Mouse (Mus musculus) adrenal gland, adult 8-10 months (tissue): ENCODE results near the gene Pou1f1. TPM values are rescaled to one million over a fixed set of nuclear protein-coding genes. Genes with fewer than 3 reads are reported as not detected.
A peak's percentile ranks its signal among the peaks of the same experiment; 100 is the strongest.

Source experiments
- DNase-seq: peaks from one replicate; pipeline ENCODE4 v3.0.0; 2022
- total RNA-seq, 4 experiments: library from RNA; stranded (reverse); gene quantifications; 2 replicates each; pipeline ENCODE4 v1.2.4; 2022

Pou1f1 gene
- total RNA-seq: under 1 TPM in 1 of 4 experiments, not detected in 3; 0.22 TPM

DNA sequence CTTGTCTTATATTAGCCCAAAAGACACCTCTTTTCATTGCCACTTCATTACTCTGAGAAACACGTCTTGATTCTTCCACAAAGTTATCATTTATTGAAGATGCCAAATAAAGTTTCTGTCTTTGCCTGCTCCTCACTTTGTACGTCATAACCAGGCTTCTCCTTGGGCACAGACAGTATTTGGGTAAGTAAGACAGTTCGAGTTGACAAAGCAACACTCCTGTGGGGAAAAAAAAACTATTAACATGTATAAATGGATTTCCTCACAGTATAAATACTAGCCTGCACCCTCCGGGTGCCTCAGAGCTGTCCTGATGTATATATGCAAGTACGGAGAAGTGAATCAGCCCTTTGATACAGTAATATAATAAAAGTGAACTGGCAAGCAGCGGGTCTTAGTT is at the start of gene Pou1f1:
Gene Pou1f1 (plus strand): TSS at position 301 of the 400 bp plus-strand sequence.
- no peak for DNase-seq

DNA sequence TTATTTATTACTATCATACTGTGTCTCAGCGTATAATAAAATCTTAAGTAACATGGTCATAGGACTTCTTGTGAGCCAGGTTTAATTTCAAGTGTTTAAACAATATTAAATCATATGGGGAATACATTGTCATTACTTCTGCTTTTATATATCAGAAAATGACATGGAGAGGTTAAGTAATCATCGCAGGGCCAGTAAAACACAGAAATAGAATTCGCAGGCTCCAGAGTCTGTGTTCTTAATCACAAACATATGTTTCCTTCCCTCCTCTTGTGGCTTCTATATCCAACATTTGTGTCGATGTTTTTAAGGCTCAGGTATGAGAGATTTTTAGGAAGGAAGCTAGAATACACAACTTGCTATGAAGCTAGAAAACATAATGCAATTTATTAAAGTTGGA is 49.7 kb upstream of the Pou1f1 start:
- DNase-seq: no peak

DNA sequence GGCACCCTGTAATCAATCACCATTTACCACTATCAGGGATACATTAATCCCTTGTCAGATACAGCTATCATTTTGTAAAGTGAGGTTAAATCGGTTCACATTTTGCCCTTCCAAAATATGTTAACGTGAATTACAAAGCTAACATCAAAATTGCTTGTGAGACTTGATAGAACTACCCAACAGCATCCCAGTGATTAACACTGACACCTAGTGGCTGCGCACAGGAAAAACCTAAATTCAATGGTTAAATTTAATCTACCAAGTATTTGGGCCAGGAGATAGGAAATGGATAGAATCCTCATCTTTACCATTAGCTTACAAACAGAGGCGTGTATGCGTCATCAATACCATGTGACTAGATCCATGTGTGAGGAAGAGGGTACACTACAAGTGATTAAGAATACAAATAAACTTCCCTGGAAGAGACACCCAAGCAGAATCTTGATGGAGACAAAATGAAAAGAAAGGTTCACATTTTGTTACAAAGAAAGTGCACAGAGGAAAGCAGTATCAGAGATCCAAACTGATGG is 47.8 kb upstream of the Pou1f1 start:
- DNase-seq: no peak

DNA sequence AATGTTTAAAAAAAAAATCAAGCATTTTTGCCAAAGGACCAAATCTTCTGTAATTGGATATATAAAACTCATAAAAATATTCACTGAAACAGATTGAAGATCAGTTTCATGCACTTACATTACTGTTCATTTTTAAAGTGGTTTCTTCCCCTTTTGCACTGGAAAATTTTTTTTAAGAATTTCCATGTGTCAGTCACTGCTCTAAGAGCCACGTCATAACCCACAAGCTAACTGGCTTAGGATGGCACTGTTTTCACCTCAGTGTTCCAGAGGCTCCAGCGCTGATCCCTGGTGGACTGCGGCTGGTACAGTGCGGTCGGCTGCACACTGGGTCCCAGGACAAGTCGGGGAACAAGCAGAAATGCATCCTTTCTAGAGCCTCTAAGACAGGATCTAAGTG is 34.6 kb upstream of the Pou1f1 start:
- DNase-seq: no peak

DNA sequence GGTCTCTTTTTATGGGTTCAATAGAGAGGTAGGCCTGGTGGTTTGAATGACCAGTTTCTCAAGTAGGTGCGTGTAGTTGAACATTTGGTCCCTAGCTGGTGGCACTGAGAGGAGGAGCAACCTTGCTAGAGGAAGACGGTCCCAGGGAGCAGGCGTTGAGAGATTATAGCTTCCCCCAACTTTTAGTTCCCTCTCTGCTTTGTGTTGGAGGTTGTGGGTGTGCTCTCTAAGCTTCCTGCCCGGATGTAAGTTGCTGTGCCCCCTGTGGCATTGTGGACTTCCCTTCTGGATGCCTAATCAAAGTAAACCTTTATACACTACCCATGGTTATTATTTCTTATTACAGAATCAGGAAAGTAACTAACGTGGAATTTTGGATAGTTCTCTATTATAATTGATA is 24.3 kb upstream of the Pou1f1 start:
- no peak for DNase-seq

DNA sequence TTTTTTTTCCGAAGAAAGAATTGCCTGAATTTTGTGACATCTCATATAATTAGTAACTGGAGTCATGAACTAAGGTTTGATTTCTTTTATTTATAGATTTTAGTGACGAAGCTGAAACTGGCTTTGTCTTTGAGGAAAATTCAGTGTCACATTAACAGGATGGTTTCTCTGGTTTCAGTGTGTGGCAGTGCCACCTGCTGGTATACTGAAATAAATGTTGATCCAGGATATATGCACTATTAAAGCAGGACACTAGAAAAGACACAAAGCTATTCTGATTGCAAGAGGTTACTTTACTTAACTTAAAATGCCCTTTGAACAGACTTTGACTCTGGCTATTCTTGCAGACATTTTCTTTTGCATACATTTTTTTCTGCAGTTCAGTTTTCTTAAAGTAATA is 23.3 kb upstream of the Pou1f1 start:
- DNase-seq: no peak

DNA sequence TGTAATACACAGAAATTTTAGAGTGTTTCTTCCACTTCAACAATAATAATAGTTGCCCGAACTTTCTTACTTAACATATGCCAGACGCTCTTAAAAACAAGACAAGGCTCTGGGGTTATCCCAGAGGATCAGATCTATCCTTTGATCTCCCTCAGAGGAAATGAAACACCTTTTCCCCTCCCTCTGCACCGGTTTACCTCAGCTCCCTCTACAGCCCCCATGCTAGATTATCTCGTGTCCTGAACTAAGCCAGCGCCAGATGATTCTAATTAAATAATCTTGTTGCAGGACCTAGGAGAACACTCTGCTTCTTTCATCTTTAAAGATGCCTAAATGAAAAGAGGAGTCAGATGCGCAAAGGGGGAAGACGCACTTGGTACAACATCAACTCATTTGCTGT is 6.1 kb upstream of the Pou1f1 start:
- DNase-seq: no peak

DNA sequence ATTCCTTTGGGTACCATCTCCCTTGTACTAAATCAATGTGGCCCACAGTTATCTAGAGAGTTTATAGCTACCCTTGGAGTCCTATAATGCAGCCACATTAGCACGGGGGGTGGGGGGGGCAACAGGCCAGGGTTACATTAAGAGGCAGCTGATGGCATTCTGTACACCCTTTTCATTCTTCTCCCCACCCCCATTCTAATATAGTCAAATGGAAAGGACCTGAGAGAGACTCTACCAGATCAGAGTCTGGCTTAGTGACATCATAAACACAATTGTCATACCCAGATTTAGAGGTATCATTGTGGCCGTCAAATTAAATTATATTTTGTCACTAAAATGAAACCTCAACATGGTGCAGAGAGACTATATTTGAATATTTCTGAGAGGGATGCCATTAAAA is 5.7 kb downstream of the Pou1f1 start:
- DNase-seq: no peak

DNA sequence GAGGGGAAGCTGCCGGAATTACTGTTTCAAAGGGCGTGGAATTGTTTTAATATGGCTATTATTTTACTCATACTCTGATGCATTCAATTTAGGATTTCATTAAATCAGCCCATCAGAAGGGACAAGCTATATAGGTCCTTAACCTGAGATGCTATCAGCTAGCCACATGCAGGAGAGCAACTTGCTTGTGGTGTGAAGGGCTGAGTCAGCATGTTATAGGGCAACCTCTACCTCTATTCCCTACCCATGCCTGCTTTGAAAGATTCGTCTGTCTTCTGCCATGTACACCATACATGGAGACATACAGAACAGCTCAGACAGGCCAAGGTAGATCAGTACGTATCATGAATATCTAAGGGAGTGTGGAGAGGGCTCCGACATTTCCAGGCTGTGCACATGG is 6.4 kb downstream of the Pou1f1 start:
- no peak for DNase-seq

DNA sequence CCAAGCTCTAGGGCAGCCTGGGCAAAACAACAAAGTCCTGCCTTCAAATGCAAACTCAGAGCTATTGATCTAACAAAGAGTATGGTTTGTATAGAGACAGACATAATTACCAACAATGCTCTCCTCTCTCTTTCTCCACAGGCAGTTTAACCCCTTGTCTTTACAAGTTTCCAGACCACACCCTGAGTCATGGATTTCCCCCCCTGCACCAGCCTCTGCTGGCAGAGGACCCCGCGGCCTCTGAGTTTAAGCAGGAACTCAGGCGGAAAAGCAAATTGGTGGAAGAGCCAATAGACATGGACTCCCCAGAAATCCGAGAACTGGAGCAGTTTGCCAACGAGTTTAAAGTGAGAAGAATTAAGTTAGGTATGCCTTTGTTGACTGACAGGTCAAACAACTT is 9.3 kb downstream of the Pou1f1 start:
- no peak for DNase-seq

DNA sequence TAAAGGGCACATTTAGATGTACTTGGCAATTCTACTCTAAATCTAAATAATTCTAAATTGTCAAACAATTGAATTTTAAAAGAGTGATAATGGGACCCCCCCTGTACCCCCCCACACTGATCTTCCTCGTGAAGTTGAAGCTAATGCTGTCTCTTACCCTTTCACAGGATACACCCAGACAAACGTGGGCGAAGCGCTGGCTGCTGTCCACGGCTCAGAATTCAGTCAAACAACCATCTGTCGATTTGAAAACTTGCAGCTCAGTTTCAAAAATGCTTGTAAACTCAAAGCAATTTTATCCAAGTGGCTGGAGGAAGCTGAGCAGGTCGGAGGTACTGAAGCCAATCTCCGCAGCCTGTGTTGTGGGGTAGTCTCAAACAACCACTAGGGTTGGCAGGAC is 11.4 kb downstream of the Pou1f1 start:
- DNase-seq: no peak

DNA sequence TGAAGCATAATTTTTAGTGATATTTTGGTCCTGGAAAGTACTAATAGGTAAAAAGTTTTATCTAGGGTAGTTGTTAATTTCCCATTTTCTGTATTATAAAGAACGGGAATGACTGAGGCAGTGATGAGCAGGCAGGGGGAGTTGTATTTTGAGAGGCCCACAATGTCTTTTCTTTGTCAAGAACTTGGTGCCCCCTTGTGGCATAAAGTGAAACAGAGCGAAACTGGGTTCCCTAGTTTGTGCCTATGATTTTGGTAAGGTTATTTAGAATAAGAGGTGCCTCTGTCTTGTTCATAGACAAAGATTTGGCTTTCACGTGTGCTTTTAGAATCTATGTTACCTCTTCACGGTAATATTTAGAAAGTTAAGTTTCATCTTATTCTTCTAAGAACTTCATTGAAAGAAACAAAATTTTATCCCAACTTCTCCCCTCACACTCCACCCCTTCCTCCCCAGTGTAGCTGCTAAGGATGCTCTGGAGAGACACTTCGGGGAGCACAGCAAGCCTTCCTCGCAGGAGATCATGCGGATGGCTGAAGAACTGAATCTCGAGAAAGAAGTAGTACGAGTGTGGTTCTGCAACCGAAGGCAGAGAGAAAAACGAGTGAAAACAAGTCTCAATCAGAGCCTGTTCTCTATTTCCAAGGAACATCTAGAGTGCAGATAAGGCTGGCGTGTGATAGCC is 13.1 kb downstream of the Pou1f1 start:
- DNase-seq: no peak

DNA sequence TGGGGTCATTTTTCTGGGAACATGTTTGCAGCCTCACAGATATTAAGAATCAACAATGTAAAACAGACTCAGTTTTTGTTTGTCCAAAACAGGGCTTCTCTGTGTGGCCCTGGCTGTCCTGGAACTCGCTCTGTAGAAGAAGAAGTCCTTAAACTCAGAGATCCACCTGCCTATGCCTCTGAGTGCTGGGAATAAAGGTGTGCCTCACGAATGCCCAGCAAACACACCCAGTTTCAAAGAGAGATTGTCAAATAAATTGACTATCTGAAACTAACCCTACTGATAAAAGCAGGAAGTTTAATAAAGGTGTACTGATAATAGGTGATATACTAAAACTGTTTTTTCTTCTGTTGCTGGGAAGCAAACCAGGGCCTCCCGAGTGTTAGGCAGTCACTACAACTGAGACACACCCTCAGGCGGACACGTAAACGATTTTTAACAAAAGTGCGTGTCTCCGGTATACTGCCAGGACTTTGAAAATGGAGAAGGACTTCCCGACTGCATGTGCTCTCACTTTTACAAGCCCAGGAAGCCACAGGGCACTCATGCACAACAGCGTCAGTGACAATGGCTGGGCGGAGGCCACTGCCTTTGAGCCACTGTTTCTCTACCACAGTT is 23.5 kb downstream of the Pou1f1 start:
- DNase-seq: no peak

DNA sequence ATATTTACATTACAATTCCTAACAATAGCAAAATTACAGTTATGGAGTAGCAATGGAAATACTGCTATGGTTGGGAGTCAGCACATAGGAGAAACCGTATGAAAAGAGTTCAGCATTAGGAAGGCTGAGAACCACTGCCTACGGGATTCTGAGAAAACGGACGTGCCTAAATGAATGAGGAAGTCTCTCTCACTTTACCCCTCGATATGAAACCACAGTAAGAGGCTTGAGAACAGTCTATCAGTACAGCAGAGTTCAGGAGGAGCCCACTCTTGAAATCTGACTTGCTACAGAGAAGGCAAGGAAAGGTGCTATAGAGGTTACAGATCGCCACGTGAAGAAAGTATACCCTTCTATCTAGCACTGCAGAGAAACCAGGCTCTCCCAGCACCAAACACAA is 28.6 kb downstream of the Pou1f1 start:
- no peak for DNase-seq

DNA sequence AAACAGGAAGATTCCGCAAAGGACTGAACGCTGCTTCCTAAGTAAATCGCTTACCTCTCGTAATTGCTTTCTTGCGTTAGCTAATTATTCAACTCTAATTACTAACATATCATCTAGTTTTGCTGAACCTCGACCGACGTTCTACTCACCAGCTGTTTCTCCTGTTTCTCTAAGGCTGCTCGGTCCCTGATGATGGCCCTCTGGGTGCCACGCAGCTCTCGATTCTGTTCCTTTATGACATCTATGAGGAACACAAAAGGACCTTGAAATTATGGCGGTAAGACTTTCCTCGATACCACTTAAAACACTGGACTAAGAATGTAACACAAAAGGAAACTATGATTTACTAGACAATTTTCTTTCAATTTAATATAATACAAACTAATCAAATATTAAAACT is 30.5 kb downstream of the Pou1f1 start:
- no peak for DNase-seq

DNA sequence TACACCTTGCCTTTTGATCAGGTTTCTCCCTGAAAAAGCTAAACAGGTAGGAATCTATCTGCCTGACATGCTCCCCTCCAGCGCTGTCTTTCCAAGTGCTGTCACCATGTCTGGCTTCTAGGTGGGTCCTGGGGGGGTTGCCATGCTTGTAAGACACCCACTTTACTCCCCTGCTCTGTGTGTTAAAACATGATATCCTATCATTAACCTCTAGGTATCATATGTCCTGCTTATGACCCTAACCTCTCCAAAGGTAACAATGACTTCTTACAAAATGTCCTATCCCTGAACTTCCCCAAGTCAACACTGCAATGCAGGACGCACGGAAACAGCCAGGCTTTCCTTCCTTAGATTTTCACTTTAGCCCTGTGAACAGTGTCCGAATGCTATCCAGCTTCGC is 34.0 kb downstream of the Pou1f1 start:
- no peak for DNase-seq

DNA sequence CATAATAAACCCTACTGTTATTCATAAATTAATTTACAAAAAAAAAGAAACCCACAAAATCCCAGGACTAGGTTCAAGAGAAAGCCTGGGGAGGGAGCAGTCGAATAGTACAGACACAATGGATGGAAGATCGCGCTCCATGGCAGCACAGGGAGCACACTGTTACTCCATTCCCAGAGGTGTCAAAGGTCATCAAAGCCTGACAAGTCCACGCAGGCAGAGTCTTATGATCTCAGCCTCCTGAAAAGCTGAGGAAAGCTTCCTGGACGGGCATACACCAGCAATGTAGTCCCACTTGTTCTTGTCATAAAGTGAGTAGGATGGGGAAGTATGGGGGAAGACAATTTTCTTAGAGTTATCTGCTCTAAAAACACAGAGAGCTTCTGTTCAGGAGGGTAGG is 37.1 kb downstream of the Pou1f1 start:
- no peak for DNase-seq

DNA sequence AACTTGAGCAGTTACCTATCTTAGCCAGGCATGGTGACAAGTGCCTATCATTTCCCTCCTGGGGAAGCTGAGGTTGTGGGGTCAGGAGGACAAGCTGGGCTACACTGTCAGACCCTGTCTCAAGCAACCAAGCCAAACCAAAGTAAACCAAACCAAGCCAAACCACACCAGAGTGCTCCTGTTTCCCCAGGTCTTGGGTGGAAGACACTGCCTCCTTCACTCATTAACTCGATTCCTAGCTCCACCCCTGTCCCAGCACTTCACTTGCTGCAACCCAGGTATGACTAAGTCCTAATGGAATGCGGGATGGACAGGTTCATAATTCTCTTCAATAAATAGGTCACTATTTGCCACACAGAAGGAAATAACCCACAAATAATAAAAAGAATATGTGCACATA is 39.3 kb downstream of the Pou1f1 start:
- no peak for DNase-seq

DNA sequence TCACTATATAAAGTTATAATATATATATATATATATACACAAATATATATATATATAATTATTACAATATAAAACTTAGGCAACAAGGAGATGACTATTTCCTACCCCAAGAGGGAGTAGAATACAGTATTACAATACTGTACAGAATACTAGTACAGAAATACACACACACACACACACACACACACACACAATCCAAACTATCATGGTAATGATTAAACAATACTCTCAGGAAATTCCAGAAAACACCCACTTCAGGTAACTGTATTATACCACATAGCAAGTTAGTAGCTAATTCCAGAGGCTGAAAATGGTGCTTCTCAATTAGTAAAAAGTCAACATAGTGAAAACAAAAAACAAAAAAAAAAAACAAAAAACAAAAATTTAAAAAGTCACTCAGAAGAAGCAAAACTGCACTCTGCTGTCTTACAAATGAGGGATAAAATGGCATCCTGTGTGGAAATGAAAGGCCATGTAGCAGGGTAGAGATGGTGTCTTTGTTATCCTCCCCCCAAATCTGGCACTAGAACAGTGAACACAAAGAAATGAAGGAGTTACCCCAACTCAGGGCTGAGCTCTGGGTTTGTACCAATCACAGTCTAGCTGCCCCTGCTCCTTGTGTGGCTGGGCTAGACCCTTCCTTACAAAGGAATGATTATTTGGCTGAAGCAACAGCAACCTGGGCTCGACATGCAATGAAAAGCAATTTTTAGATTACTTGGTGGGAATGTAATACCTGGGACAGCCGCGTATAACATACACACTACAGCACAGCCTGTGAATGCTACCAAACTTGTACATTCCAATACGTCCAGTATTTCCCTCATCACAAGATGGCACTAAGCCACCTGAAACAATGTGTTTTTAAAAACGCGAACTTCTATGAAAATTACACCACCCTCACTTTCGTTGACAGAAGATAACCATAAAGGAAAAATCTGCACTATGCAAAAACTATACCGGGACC is 41.0 kb downstream of the Pou1f1 start:
- DNase-seq: no peak

DNA sequence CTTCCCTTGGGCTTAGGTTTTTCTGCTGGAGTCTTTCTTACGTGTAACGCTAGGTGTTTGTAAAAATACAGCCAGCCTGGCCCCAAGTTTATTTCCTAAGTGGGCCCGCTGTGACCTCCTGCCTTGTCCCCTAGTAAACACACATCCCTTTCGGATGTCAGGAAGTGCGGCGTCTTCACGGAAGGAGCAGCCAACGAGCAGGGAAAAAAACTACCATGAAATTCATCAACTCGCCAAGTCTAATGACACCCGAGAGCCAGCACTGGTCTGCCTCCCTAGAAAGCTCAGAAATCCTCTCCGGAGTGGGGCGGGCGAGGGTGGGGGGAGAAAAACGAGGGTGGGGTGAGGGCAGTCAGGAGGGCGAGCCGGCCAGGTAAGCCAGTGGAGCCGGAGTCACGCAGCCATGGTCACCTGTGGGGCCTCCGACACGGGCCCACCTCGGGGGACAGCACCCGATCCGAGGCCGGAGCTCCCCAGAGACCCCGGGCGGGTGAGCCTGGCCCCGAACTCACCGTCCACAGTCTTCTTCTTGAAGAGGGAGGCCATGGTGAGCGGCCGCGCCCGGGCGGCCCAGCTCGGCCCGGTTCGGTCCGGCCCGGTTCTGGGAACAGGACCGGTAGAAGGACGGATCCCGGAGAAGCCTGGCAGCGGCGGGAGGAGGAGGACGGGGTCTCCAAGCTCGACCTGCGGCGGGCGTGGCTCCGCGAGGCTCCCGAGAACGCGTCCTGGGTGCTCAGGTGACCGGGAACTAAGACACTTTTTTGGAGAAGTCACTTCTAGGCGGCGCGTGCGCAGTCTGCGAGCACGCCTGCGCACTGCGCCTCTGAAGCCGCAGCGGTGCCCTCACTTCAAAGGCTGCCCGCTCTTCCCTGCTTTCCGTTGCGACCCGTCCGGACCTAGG is 41.9 kb downstream of the Pou1f1 start, which contains the start of gene Chmp2b:
Gene Chmp2b (minus strand): TSS at position 764 of the 901 bp plus-strand sequence.
- peak; percentile 80 for DNase-seq

DNA sequence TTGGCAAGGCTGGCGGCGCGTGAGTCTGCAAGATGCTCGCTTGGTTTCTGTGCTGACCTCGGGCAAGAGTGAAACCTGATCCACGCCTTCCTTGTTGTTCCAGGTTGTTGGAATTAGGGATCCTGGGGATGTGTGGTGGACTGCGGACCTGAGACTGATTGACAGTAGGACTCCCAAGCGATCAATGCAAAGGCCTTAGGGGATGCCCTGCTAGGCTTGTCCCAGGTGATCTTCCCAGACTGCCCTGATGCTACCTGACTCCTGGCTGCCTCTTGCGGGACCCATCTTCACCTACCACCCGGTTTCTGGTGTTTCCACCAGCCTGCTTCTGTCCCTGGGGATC is 42.5 kb downstream of the Pou1f1 start:
- no peak for DNase-seq

DNA sequence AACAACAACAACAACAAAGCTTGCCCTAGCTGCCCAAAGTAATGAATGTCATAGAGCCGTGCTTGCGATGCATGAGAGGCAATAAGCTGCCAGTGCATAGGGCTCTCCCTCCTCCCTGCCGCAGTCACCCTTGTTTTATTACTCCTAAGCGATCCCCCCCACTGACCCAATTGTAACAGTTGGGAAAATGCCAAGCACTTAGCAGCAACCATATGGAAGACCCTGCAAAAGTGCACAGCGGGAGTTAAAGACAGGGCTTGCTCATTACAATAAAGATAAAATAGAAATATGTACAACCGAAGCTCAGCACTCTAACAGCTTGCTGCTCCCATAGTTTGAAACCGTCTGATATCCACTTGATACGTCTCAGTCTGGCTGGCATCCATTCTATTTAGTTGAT is 44.0 kb downstream of the Pou1f1 start:
- no peak for DNase-seq
